Mouse (Mus musculus) heart, adult 2 months (tissue): ENCODE measurements around the gene Cadps2.

Experiments used
- CTCF ChIP-seq: fragments of 200-600 bp; IDR thresholded peaks from 2 replicates; pipeline ENCODE4 v1.8.1; 2022; ENCODE audit warnings: antibody characterized with exemption, mild to moderate bottlenecking, moderate library complexity
- EP300 ChIP-seq: fragments of 200-500 bp; IDR thresholded peaks from 2 replicates; pipeline ENCODE4 v1.6.1; 2011; ENCODE audit warnings: low read depth, low read length, control low read depth; ENCODE audit not compliant: insufficient read depth
- POLR2A ChIP-seq: fragments of 200-500 bp; IDR thresholded peaks from 2 replicates; pipeline ENCODE4 v1.6.1; 2011; ENCODE audit warnings: mild to moderate bottlenecking, low read depth, low read length, control low read depth; ENCODE audit not compliant: insufficient read depth

GRCm38 (mm10) chr6:23462600-23463280 is 376.5 kb downstream of the Cadps2 start:
- TF ChIP-seq CTCF (peak; percentile 68), POLR2A (no peak), EP300 (no peak)
